Mouse (Mus musculus): ENCODE data around the gene Mrpl39.

Gene Mrpl39

GRCm38 (mm10) chr16:84744703-84745490, 9.4 kb upstream of the Mrpl39 start:
- no peak for DNase-seq (ENCODE audit: low spot score)

GRCm38 (mm10) chr16:84737358-84737757, 1.8 kb upstream of the Mrpl39 start:
- peak; percentile 5 for DNase-seq (ENCODE audit: low spot score)

- no peak for DNase-seq (ENCODE audit: low spot score)
Measured at GRCm38 (mm10) chr16:84734806-84735165, 756 bp downstream of the Mrpl39 start.

- no peak for DNase-seq (ENCODE audit: low spot score)
Measured at GRCm38 (mm10) chr16:84720670-84721069, 14.9 kb downstream of the Mrpl39 start.

- no peak for DNase-seq (ENCODE audit: low spot score)
Measured at GRCm38 (mm10) chr16:84718250-84718649, 17.3 kb downstream of the Mrpl39 start.

GRCm38 (mm10) chr16:84717618-84718248, 17.8 kb downstream of the Mrpl39 start:
- DNase-seq (ENCODE audit: low spot score): no peak

GRCm38 (mm10) chr16:84716724-84717617, 18.6 kb downstream of the Mrpl39 start:
- no peak for DNase-seq (ENCODE audit: low spot score)

GRCm38 (mm10) chr16:84716197-84716596, 19.3 kb downstream of the Mrpl39 start:
- no peak for DNase-seq (ENCODE audit: low spot score)

- DNase-seq (ENCODE audit: low spot score): no peak
Measured at GRCm38 (mm10) chr16:84714978-84715377, 20.6 kb downstream of the Mrpl39 start.

- no peak for DNase-seq (ENCODE audit: low spot score)
Measured at GRCm38 (mm10) chr16:84713926-84714325, 21.6 kb downstream of the Mrpl39 start.

GRCm38 (mm10) chr16:84713156-84713555, 22.4 kb downstream of the Mrpl39 start:
- DNase-seq (ENCODE audit: low spot score): no peak

GRCm38 (mm10) chr16:84708649-84709048, 26.9 kb downstream of the Mrpl39 start:
- DNase-seq (ENCODE audit: low spot score): no peak

GRCm38 (mm10) chr16:84707802-84708201, 27.7 kb downstream of the Mrpl39 start:
- DNase-seq (ENCODE audit: low spot score): no peak

GRCm38 (mm10) chr16:84706571-84706970, 29.0 kb downstream of the Mrpl39 start:
- DNase-seq (ENCODE audit: low spot score): no peak

- no peak for DNase-seq (ENCODE audit: low spot score)
Measured at GRCm38 (mm10) chr16:84705507-84705906, 30.0 kb downstream of the Mrpl39 start.

- DNase-seq (ENCODE audit: low spot score): peak; percentile 6
Measured at GRCm38 (mm10) chr16:84704661-84705240, 30.8 kb downstream of the Mrpl39 start.

GRCm38 (mm10) chr16:84703769-84704660, 31.5 kb downstream of the Mrpl39 start:
- DNase-seq (ENCODE audit: low spot score): peak; percentile 2

GRCm38 (mm10) chr16:84703129-84703768, 32.3 kb downstream of the Mrpl39 start:
- peak; percentile 28 for DNase-seq (ENCODE audit: low spot score)

- peak; percentile 62 for DNase-seq (ENCODE audit: low spot score)
Measured at GRCm38 (mm10) chr16:84702230-84703128, 33.1 kb downstream of the Mrpl39 start.

- no peak for DNase-seq (ENCODE audit: low spot score)
Measured at GRCm38 (mm10) chr16:84701041-84701440, 34.5 kb downstream of the Mrpl39 start.
